Mouse (Mus musculus): Measurements from ENCODE around the gene Eps8. TPM values are rescaled to one million over a fixed set of nuclear protein-coding genes. Genes with fewer than 3 reads are reported as not detected.
A peak's percentile ranks its signal among the peaks of the same experiment; 100 is the strongest.

Gene Eps8
- 1 to 10 TPM; 4.3 to 6.9 TPM for total RNA-seq (2021)
- long read RNA-seq, experiment 1, full-length matches to known transcripts, result 5 of 6 reads
- long read RNA-seq, experiment 1, partial matches to known transcripts, result 0 of 6 reads
- long read RNA-seq, experiment 1, other reads (novel, unspliced or antisense), result 1 of 6 reads
- long read RNA-seq, experiment 2, full-length matches to known transcripts, result 6 of 7 reads
- long read RNA-seq, experiment 2, partial matches to known transcripts, result 0 of 7 reads
- long read RNA-seq, experiment 2, other reads (novel, unspliced or antisense), result 1 of 7 reads

- no peak within 1 kb of the TSS for H3K27ac ChIP-seq
- intact Hi-C loops (cut with DNase I), result no loop called here
- no peak for TF ChIP-seq CTCF (IDR thresholded peaks at IDR 0.05)
- no peak for DNase-seq
- H3K4me3 ChIP-seq, result no peak within 1 kb of the TSS
These were observed at the start of gene Eps8 for GRCm38 (mm10) chr6:137654776-137655175. Gene Eps8 (minus strand): TSS chr6:137654876.

- peak overlapping the region; percentile 56 for H3K27ac ChIP-seq
- no peak for DNase-seq
- no peak overlapping the region for H3K4me3 ChIP-seq
- TF ChIP-seq CTCF (IDR thresholded peaks at IDR 0.05), result no peak
- intact Hi-C loops (cut with DNase I), result no loop called here
These were observed 48.8 kb upstream of the Eps8 start for GRCm38 (mm10) chr6:137703431-137703830.

GRCm38 (mm10) chr6:137702918-137703317 is 48.2 kb upstream of the Eps8 start:
- no peak for DNase-seq
- TF ChIP-seq CTCF (IDR thresholded peaks at IDR 0.05), result no peak
- Histone ChIP-seq H3K4me3 (no peak overlapping the region), H3K27ac (peak overlapping the region; percentile 56)
- intact Hi-C loops (cut with DNase I), result no loop called here

- H3K4me3 ChIP-seq, result no peak overlapping the region
- no peak for TF ChIP-seq CTCF (IDR thresholded peaks at IDR 0.05)
- no peak for DNase-seq
- no peak overlapping the region; the same call in 1 of the 2 replicates for H3K27ac ChIP-seq
- intact Hi-C loops (cut with DNase I), result no loop called here
These were observed 47.5 kb upstream of the Eps8 start for GRCm38 (mm10) chr6:137702186-137702585.

GRCm38 (mm10) chr6:137699434-137699833 is 44.8 kb upstream of the Eps8 start:
- no peak overlapping the region for H3K4me3 ChIP-seq
- intact Hi-C loops (cut with DNase I), result no loop called here
- H3K27ac ChIP-seq, result no peak overlapping the region
- DNase-seq, result no peak
- no peak for TF ChIP-seq CTCF (IDR thresholded peaks at IDR 0.05)

- no peak for TF ChIP-seq CTCF (IDR thresholded peaks at IDR 0.05)
- Histone ChIP-seq H3K4me3 (no peak overlapping the region), H3K27ac (peak overlapping the region; percentile 20; the same call in 1 of the 2 replicates)
- no peak for DNase-seq
- intact Hi-C loops (cut with DNase I), result no loop called here
These were observed 41.9 kb upstream of the Eps8 start for GRCm38 (mm10) chr6:137696445-137697204.

GRCm38 (mm10) chr6:137695046-137695445 is 40.4 kb upstream of the Eps8 start:
- DNase-seq, result no peak
- TF ChIP-seq CTCF (IDR thresholded peaks at IDR 0.05), result no peak
- intact Hi-C loops (cut with DNase I), result no loop called here
- Histone ChIP-seq H3K27ac (no peak overlapping the region), H3K4me3 (no peak overlapping the region)

GRCm38 (mm10) chr6:137694310-137694709 is 39.6 kb upstream of the Eps8 start:
- no peak for TF ChIP-seq CTCF (IDR thresholded peaks at IDR 0.05)
- intact Hi-C loops (cut with DNase I), result no loop called here
- DNase-seq, result no peak

GRCm38 (mm10) chr6:137690550-137691119 is 36.0 kb upstream of the Eps8 start:
- peak; percentile 27 for DNase-seq
- intact Hi-C loops (cut with DNase I), result no loop called here
- no peak for TF ChIP-seq CTCF (IDR thresholded peaks at IDR 0.05)
- H3K27ac ChIP-seq, result peak overlapping the region; percentile 35; the same call in 1 of the 2 replicates
- H3K4me3 ChIP-seq, result no peak overlapping the region

More at GRCm38 (mm10) chr6:137694310-137694709, 39.6 kb upstream of the Eps8 start:
- Histone ChIP-seq H3K27ac (no peak overlapping the region), H3K4me3 (no peak overlapping the region)

GRCm38 (mm10) chr6:137688506-137689105 is 33.9 kb upstream of the Eps8 start:
- intact Hi-C loops (cut with DNase I), result no loop called here
- Histone ChIP-seq H3K27ac (no peak overlapping the region), H3K4me3 (no peak overlapping the region)
- no peak for TF ChIP-seq CTCF (IDR thresholded peaks at IDR 0.05)
- DNase-seq, result no peak

GRCm38 (mm10) chr6:137688079-137688478 is 33.4 kb upstream of the Eps8 start:
- no peak for TF ChIP-seq CTCF (IDR thresholded peaks at IDR 0.05)
- H3K27ac ChIP-seq, result no peak overlapping the region
- H3K4me3 ChIP-seq, result no peak overlapping the region
- intact Hi-C loops (cut with DNase I), result no loop called here
- no peak for DNase-seq

- H3K4me3 ChIP-seq, result no peak overlapping the region
- intact Hi-C loops (cut with DNase I), result no loop called here
- no peak for DNase-seq
- no peak overlapping the region for H3K27ac ChIP-seq
- TF ChIP-seq CTCF (IDR thresholded peaks at IDR 0.05), result no peak
These were observed 33.0 kb upstream of the Eps8 start for GRCm38 (mm10) chr6:137687667-137688066.

- H3K4me3 ChIP-seq, result no peak overlapping the region
These were observed 28.0 kb upstream of the Eps8 start for GRCm38 (mm10) chr6:137682629-137683028.

More at GRCm38 (mm10) chr6:137682629-137683028, 28.0 kb upstream of the Eps8 start:
- no peak for TF ChIP-seq CTCF (IDR thresholded peaks at IDR 0.05)
- intact Hi-C loops (cut with DNase I), result no loop called here
- DNase-seq, result no peak
- no peak overlapping the region for H3K27ac ChIP-seq

All from gastrocnemius, adult 2 months (tissue).